Mouse (Mus musculus): ENCODE measurements around the gene Mctp1. TPM values are rescaled to one million over a fixed set of nuclear protein-coding genes. Genes with fewer than 3 reads are reported as not detected.

Mctp1 gene
- total RNA-seq, 2 experiments from 2014 or later: 0.82 to 0.88 TPM

GRCm38 (mm10) chr13:77048461-77048860 is 664.1 kb downstream of the Mctp1 start:
- intact Hi-C loops (cut with DNase I; ENCODE audit: low total_unique reads): no loop called here
- no peak for DNase-seq

GRCm38 (mm10) chr13:77049736-77050135 is 665.4 kb downstream of the Mctp1 start:
- intact Hi-C loops (cut with DNase I; ENCODE audit: low total_unique reads): no loop called here
- no peak for DNase-seq

- DNase-seq: no peak
- intact Hi-C loops (cut with DNase I; ENCODE audit: low total_unique reads): no loop called here
These were observed 678.9 kb downstream of the Mctp1 start for GRCm38 (mm10) chr13:77063221-77063620.

- DNase-seq: no peak
- intact Hi-C loops (cut with DNase I; ENCODE audit: low total_unique reads): no loop called here
These were observed 684.5 kb downstream of the Mctp1 start for GRCm38 (mm10) chr13:77068847-77069246.

- no peak for DNase-seq
- intact Hi-C loops (cut with DNase I; ENCODE audit: low total_unique reads): no loop called here
These were observed 687.7 kb downstream of the Mctp1 start for GRCm38 (mm10) chr13:77072030-77072429.

Other genes starting within 250 kb of the Mctp1 start
- under 1 TPM in 1 of 2 experiments, not detected in 1; 0.18 TPM for gene Fam81b, start 79.5 kb upstream of the Mctp1 start, total RNA-seq (2021)